Mouse (Mus musculus): ENCODE measurements around the gene Tbc1d9. TPM values are rescaled to one million over a fixed set of nuclear protein-coding genes. Genes with fewer than 3 reads are reported as not detected.
A peak's percentile ranks its signal among the peaks of the same experiment; 100 is the strongest.

The Tbc1d9 gene
- polyA plus RNA-seq, 1 experiment = 79.8 TPM

DNA sequence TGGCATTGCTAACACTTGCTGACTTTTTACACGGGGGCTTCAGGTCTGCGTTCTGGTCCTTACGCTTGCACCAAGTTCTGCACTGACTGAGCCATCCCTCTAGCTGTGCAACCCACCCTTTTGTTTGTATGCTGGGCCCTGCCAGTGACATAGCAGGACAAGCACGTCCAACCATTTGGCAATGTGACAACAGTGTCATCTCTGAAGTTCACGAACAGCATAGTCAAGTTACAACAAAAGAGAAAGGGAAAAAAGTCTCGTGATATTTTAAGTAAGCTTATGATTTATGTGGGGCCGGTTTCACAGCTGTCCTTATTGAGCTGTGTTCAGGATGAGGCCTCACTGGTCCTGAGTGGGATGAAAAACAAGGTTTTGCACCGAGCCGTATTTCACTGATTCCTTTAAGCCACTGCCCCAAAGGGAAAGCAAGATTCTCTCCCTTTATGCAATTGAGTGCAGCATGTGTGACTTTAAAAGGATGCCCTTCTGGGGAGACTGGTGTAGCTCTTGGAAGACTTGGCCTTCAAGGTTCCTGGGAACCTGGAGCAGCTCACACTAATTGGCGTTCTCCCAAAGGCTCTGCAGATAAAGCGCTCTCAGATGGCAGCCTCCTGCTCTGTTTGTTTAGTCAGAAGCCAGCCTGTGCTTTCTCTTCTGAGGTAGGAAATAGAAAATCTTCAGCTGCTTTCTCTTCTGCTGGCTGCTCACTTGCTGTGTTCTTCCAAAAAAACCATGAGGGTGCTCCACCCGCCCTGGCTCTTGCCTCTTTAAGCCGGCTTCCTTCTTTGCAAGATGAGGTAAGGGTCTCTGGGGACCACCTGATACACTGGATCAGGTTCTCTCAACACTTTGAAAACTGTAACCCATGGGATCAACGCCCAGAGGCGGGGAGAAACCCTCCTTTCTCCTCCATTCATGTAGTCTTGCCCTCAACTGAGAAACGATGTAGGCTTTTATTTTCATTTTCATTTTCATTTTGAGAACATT, 35.3 kb downstream of the Tbc1d9 start:
- peak; percentile 80 to 92 for DNase-seq
- WGBS = 24% methylated on average over 16 of the region's 16 CpGs
- H3K27me3 ChIP-seq (ENCODE audit: control insufficient read depth, insufficient read depth, low read length) = no peaks in the 10 kb centered on the region
- H3K4me1 ChIP-seq (ENCODE audit: control insufficient read depth, insufficient read depth, low read length) = peaks cover 39% of the 10 kb centered on the region
- H3K27ac ChIP-seq (ENCODE audit: insufficient read depth, low read length) = peak overlapping the region; percentile 98
- TF ChIP-seq CTCF (IDR thresholded peaks at IDR 0.05; ENCODE audit: borderline replicate concordance, insufficient read depth, low read depth, low read length) (no peak), POLR2A (IDR thresholded peaks at IDR 0.05; ENCODE audit: borderline replicate concordance, insufficient read depth, low read length) (no peak)
- H3K4me3 ChIP-seq (replicated peaks; ENCODE audit: insufficient read depth, low read depth, low read length) = no peak overlapping the region

DNA sequence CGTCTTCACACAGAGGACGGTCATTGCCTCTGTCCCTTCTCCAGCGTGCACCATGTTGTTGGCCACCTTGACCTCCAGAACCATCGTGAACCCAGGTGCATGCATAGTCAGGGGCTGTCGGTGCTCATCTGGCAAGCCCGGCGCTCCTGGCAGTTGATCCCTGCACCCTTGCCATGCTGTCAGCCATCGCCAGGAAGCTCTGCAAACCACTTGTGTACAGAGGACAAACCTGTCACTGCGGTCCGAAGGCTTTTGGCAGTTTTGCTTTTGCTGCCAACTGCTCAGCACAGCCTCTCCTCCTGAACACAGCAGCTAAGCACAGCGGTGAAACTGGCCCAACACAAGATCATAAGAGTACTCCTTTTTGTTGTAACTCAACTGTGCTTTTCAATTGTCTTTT, 37.8 kb downstream of the Tbc1d9 start:
- Histone ChIP-seq H3K27ac (ENCODE audit: insufficient read depth, low read length) (peak overlapping the region; percentile 8), H3K4me1 (ENCODE audit: control insufficient read depth, insufficient read depth, low read length) (peaks cover 28% of the 10 kb centered on the region), H3K27me3 (ENCODE audit: control insufficient read depth, insufficient read depth, low read length) (no peaks in the 10 kb centered on the region), H3K4me3 (replicated peaks; ENCODE audit: insufficient read depth, low read depth, low read length) (no peak overlapping the region)
- WGBS = 19% methylated on average over 11 of the region's 11 CpGs
- peak; percentile 72 for DNase-seq
- no peak for TF ChIP-seq CTCF (IDR thresholded peaks at IDR 0.05; ENCODE audit: borderline replicate concordance, insufficient read depth, low read depth, low read length)
- TF ChIP-seq POLR2A (IDR thresholded peaks at IDR 0.05; ENCODE audit: borderline replicate concordance, insufficient read depth, low read length) = no peak

GRCm38 (mm10) chr8:83205907-83206306, 40.8 kb downstream of the Tbc1d9 start:
- Histone ChIP-seq H3K4me1 (ENCODE audit: control insufficient read depth, insufficient read depth, low read length) (peaks cover 26% of the 10 kb centered on the region), H3K4me3 (replicated peaks; ENCODE audit: insufficient read depth, low read depth, low read length) (no peak overlapping the region), H3K27me3 (ENCODE audit: control insufficient read depth, insufficient read depth, low read length) (no peaks in the 10 kb centered on the region), H3K27ac (ENCODE audit: insufficient read depth, low read length) (no peak overlapping the region)
- no peak for DNase-seq
- WGBS = 89% methylated on average over 7 of the region's 7 CpGs
- TF ChIP-seq POLR2A (IDR thresholded peaks at IDR 0.05; ENCODE audit: borderline replicate concordance, insufficient read depth, low read length) (no peak), CTCF (IDR thresholded peaks at IDR 0.05; ENCODE audit: borderline replicate concordance, insufficient read depth, low read depth, low read length) (no peak)

- no peak for TF ChIP-seq POLR2A (IDR thresholded peaks at IDR 0.05; ENCODE audit: borderline replicate concordance, insufficient read depth, low read length)
- no peak for TF ChIP-seq CTCF (IDR thresholded peaks at IDR 0.05; ENCODE audit: borderline replicate concordance, insufficient read depth, low read depth, low read length)
These were observed 44.4 kb downstream of the Tbc1d9 start for GRCm38 (mm10) chr8:83209581-83209980.

DNA sequence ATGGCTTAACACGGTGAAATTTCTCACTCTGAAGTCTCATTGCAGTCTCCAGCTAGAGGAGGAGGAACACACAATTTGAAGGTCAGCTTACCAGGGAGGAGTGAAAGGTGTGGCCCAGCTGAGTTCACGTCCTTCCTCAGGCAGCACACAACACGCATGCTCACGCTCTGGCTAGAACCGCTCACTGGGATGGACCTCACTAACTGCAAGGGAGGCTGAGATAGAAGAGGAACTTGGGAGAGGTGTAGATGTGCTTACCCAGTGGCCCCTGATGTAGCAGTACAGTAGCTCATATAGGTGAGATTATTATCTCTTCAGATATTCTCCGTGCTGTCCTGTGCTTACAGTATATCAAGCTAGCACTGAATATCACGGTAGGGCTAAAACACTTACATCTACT, 45.5 kb downstream of the Tbc1d9 start:
- Histone ChIP-seq H3K27me3 (ENCODE audit: control insufficient read depth, insufficient read depth, low read length) (no peaks in the 10 kb centered on the region), H3K27ac (ENCODE audit: insufficient read depth, low read length) (no peak overlapping the region), H3K4me3 (replicated peaks; ENCODE audit: insufficient read depth, low read depth, low read length) (no peak overlapping the region), H3K4me1 (ENCODE audit: control insufficient read depth, insufficient read depth, low read length) (peaks cover 27% of the 10 kb centered on the region; the same call in 1 of the 2 replicates)
- TF ChIP-seq CTCF (IDR thresholded peaks at IDR 0.05; ENCODE audit: borderline replicate concordance, insufficient read depth, low read depth, low read length) = no peak
- TF ChIP-seq POLR2A (IDR thresholded peaks at IDR 0.05; ENCODE audit: borderline replicate concordance, insufficient read depth, low read length) = no peak
- DNase-seq = no peak
- 93% methylated on average over 7 of the region's 7 CpGs for WGBS

More at GRCm38 (mm10) chr8:83209581-83209980, 44.4 kb downstream of the Tbc1d9 start:
- no peaks in the 10 kb centered on the region for H3K27me3 ChIP-seq (ENCODE audit: control insufficient read depth, insufficient read depth, low read length)
- H3K27ac ChIP-seq (ENCODE audit: insufficient read depth, low read length) = no peak overlapping the region
- WGBS = 30% methylated on average over 4 of the region's 4 CpGs
- no peak overlapping the region for H3K4me3 ChIP-seq (replicated peaks; ENCODE audit: insufficient read depth, low read depth, low read length)
- no peak for DNase-seq
- peaks cover 23% of the 10 kb centered on the region; the same call in 1 of the 2 replicates for H3K4me1 ChIP-seq (ENCODE audit: control insufficient read depth, insufficient read depth, low read length)

- Histone ChIP-seq H3K27ac (ENCODE audit: insufficient read depth, low read length) (peak overlapping the region; percentile 25; the same call in 1 of the 2 replicates), H3K4me3 (replicated peaks; ENCODE audit: insufficient read depth, low read depth, low read length) (no peak overlapping the region), H3K27me3 (ENCODE audit: control insufficient read depth, insufficient read depth, low read length) (no peaks in the 10 kb centered on the region), H3K4me1 (ENCODE audit: control insufficient read depth, insufficient read depth, low read length) (peaks cover 37% of the 10 kb centered on the region)
- no peak for DNase-seq
- TF ChIP-seq POLR2A (IDR thresholded peaks at IDR 0.05; ENCODE audit: borderline replicate concordance, insufficient read depth, low read length) (no peak), CTCF (IDR thresholded peaks at IDR 0.05; ENCODE audit: borderline replicate concordance, insufficient read depth, low read depth, low read length) (no peak)
- WGBS = 8% methylated on average over 5 of the region's 5 CpGs
These were observed 49.9 kb downstream of the Tbc1d9 start for GRCm38 (mm10) chr8:83215065-83215464.

DNA sequence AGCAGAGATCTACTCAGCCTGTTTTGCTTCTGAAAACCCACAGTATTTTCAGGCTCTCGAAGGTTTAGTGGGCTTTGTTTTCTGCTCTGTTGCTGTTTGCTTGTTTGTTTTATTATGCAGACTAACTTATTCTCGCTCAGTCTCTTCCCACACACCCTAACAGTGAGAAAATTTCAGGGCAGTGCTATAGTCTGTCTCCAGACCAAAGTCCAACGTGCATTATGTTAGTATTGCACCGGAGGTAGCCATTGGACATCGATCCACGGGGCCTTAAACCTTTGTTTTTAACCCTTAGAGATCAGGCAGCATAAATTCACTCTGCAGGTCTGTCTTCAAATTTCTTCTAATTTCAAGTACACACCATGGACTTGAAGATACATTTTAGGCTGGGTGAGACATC, 51.4 kb downstream of the Tbc1d9 start:
- no peak for DNase-seq
- TF ChIP-seq CTCF (IDR thresholded peaks at IDR 0.05; ENCODE audit: borderline replicate concordance, insufficient read depth, low read depth, low read length) (no peak), POLR2A (IDR thresholded peaks at IDR 0.05; ENCODE audit: borderline replicate concordance, insufficient read depth, low read length) (no peak)
- H3K27me3 ChIP-seq (ENCODE audit: control insufficient read depth, insufficient read depth, low read length) = no peaks in the 10 kb centered on the region
- H3K4me1 ChIP-seq (ENCODE audit: control insufficient read depth, insufficient read depth, low read length) = peaks cover 44% of the 10 kb centered on the region
- H3K27ac ChIP-seq (ENCODE audit: insufficient read depth, low read length) = no peak overlapping the region
- no peak overlapping the region for H3K4me3 ChIP-seq (replicated peaks; ENCODE audit: insufficient read depth, low read depth, low read length)
- 80% methylated on average over 6 of the region's 6 CpGs for WGBS

DNA sequence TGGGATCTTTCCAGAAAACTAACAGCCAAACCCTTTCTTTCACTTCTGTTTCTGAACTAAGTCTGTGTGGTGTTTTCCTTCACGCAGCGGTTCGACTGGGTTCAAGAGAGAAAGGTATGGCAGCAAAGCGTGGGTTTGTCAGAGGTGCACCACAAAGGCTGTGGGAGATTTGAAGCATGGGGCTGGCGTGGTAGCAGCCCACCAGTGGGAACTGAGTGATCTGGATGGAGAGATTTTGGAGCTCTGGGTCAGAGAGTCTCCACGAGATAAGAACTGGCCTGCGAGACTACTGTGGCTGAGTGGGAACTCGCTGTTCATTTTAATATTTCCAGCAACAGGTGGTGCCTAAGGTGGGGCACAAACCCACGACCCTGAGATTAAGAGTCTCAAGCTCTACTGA, 52.0 kb downstream of the Tbc1d9 start:
- DNase-seq = no peak
- H3K4me3 ChIP-seq (replicated peaks; ENCODE audit: insufficient read depth, low read depth, low read length) = no peak overlapping the region
- no peak overlapping the region for H3K27ac ChIP-seq (ENCODE audit: insufficient read depth, low read length)
- TF ChIP-seq CTCF (IDR thresholded peaks at IDR 0.05; ENCODE audit: borderline replicate concordance, insufficient read depth, low read depth, low read length) = no peak
- no peak for TF ChIP-seq POLR2A (IDR thresholded peaks at IDR 0.05; ENCODE audit: borderline replicate concordance, insufficient read depth, low read length)
- 88% methylated on average over 9 of the region's 9 CpGs for WGBS
- no peaks in the 10 kb centered on the region for H3K27me3 ChIP-seq (ENCODE audit: control insufficient read depth, insufficient read depth, low read length)
- H3K4me1 ChIP-seq (ENCODE audit: control insufficient read depth, insufficient read depth, low read length) = peaks cover 44% of the 10 kb centered on the region

Data from cerebellum, adult 2 months (tissue).